Mouse (Mus musculus): ENCODE measurements around the gene Hba-a1.

DNA sequence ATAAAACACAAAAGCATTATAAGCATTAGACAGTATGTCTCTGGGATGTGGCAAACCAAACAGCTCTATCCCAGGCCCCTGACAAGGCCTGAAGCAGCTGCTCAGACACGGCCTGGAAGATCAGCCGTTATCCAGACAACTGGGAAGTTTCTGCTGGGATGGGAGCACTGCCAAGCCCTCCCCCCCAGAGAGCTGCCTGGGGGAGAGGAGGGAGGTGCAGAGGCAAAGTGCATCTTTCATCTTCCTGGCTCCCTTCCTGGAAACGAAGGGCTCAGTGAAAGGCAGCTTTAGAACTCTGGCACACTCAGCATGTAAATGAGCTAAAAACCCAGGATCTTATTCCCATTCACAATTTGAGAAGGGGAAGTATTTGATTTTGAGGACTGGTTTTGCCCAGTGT is 47.7 kb upstream of the Hba-a1 start:
- TF ChIP-seq CTCF (IDR thresholded peaks at IDR 0.05; ENCODE audit: borderline replicate concordance, insufficient read depth, low read depth, low read length) (no peak), POLR2A (IDR thresholded peaks at IDR 0.05; ENCODE audit: borderline replicate concordance, insufficient read depth, low read length) (no peak)

All from cerebellum, adult 2 months (tissue).